Mouse (Mus musculus) stomach, adult 2 months (tissue): ENCODE measurements around the gene Rpl3. TPM values are rescaled to one million over a fixed set of nuclear protein-coding genes. Genes with fewer than 3 reads are reported as not detected.

Experiments used
- polyA plus RNA-seq: library from polyadenylated mRNA; depleted of rRNA; stranded (reverse); fragments of >200 nt; gene quantifications from 2 replicates; pipeline ENCODE4 v1.2.3, GENCODE M21; 2012; rRNA removed

The Rpl3 gene
- polyA plus RNA-seq = 288 and 389 TPM in 2 replicates

DNA sequence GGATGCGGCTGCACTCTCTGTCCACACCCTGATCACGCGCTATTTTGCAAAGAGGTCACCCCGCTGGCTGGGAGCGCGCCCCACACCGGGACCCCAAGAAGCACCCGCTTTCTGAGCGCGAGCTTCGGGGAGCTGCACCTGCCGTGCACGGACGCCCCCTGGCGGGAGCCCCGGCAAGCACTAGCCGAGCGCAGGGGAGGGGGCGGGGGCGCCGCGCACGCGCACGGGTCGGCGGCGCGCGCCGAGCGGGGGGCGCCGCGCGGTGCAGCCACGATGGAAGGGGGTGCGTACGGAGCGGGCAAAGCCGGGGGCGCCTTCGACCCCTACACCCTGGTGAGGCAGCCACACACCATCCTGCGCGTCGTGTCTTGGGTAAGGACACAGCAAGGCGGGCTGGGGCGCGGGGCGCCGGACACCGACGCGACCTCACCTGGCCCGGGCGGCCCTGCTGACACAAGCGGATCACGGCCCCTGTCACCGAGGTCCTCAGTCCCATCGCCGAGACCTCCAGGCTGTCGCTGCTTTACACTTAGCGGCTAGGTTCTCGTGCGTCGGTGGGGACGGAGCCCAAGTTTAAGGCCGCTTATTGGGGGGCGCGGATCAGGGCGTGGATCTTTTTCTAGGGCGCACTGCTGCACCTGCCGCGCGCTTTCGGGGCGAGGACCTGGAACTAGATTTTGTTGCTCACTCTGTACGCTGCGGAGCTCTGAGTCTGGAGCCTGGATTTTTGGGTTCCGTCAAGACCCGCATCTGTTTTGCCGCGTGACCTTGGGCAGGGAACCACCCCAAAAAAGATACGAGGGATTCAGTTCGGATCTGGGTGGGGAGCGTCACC, at the start of gene Rpl3, which contains the start of gene Syngr1:
Gene Rpl3, minus strand, starts transcription at position 748 of the 835 bp plus-strand sequence.
Gene Syngr1, plus strand, starts transcription at position 214 of the 835 bp plus-strand sequence.

DNA sequence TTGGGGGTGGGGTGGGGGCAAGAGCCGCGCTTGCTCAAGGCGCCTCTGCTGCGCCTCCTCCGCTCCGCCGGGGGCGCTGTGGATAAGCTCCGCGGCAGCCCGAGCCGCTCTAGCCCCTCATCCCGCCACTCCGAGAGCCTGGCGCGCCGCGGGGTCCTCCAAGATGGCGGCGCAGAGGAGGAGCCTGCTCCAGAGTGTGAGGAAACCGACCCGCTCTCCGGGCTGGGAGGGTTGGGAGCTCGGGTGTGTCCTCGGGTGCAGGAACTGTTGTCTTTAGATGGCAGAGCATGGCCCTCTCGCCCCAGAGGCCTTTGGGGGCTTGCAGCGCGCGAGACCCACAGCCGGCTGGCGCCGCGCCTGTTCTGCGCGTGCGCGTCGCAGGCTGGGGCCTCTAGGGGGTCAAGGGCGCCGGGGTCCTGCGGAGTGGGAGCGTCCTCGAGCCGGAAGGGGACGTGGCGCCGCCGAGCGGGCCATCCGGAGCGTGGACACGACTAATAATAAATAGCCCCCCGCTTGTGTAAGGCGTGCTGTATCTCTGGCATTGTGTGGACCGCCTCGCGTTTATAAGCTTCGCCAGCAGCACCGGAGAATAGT, 41.4 kb upstream of the Rpl3 start, which contains the start of gene Tab1:
Gene Tab1, plus strand, starts transcription at position 135 of the 594 bp plus-strand sequence.

Other genes starting within 250 kb of the Rpl3 start
- gene Apobec3, start 200.2 kb downstream of the Rpl3 start, polyA plus RNA-seq = 5.1 and 8.7 TPM in 2 replicates
- gene Cbx7, start 120.7 kb downstream of the Rpl3 start, polyA plus RNA-seq = 13.7 and 24.7 TPM in 2 replicates
- gene Pdgfb, start 76.9 kb downstream of the Rpl3 start, polyA plus RNA-seq = 15.7 and 20.9 TPM in 2 replicates
- gene Syngr1, start 534 bp downstream of the Rpl3 start, polyA plus RNA-seq = 118 and 135 TPM in 2 replicates
- gene Tab1, start 41.3 kb upstream of the Rpl3 start, polyA plus RNA-seq = 21.3 and 21.9 TPM in 2 replicates
- gene Mgat3, start 81.9 kb upstream of the Rpl3 start, polyA plus RNA-seq = 14.8 and 15.8 TPM in 2 replicates
- gene Mief1, start 142.2 kb upstream of the Rpl3 start, polyA plus RNA-seq = 4.9 and 5.9 TPM in 2 replicates
- not detected in 2 replicates for gene AC140267.1, start 144.0 kb upstream of the Rpl3 start, polyA plus RNA-seq
- 83.1 and 91.7 TPM in 2 replicates for gene Atf4, start 163.3 kb upstream of the Rpl3 start, polyA plus RNA-seq
- 11.4 and 15.8 TPM in 2 replicates for gene Rps19bp1, start 172.4 kb upstream of the Rpl3 start, polyA plus RNA-seq
- 0.05 TPM in 2 replicates for gene Cacna1i, start 195.4 kb upstream of the Rpl3 start, polyA plus RNA-seq